Mouse (Mus musculus): ENCODE data around the gene Mfsd5.

- TF ChIP-seq CTCF (IDR thresholded peaks at IDR 0.05; ENCODE audit: low read depth, low read length): no peak
- TF ChIP-seq POLR2A (IDR thresholded peaks at IDR 0.05; ENCODE audit: insufficient read depth, low read length): no peak
- no peak for TF ChIP-seq EP300 (IDR thresholded peaks at IDR 0.05; ENCODE audit: insufficient read depth, low read depth, low read length)
Observed at GRCm38 (mm10) chr15:102232764-102233163, 46.5 kb upstream of the Mfsd5 start.

Measured in ES-Bruce4 (cell line).